Mouse (Mus musculus) yolk sac, embryonic 10.5 days (tissue): ENCODE measurements around the gene Fbxw26.
"Not testable (repeated sequence)": the region's sequence is repeated elsewhere in the genome, so short reads cannot be mapped to it uniquely, and the experiment has no call there.

Source experiments
- DNase-seq: peaks from one replicate; pipeline ENCODE4 v3.0.0-alpha.2; 2017; ENCODE audit warnings: low spot score

Gene Fbxw26

GRCm38 (mm10) chr9:109745989-109746388 is at the start of gene Fbxw26:
Gene Fbxw26, minus strand, starts transcription at chr9:109746089.
- not testable (repeated sequence) for DNase-seq

- DNase-seq, result no peak
These were observed 49.3 kb upstream of the Fbxw26 start for GRCm38 (mm10) chr9:109795221-109795620.

GRCm38 (mm10) chr9:109790570-109790969 is 44.7 kb upstream of the Fbxw26 start, which contains the start of gene Fbxw27:
Gene Fbxw27, minus strand, starts transcription at chr9:109790670.
- not testable (repeated sequence) for DNase-seq

GRCm38 (mm10) chr9:109766841-109767240 is 21.0 kb upstream of the Fbxw26 start:
- DNase-seq, result not testable (repeated sequence)

- DNase-seq, result not testable (repeated sequence)
These were observed 43.3 kb downstream of the Fbxw26 start, which contains the start of gene Fbxw18 for GRCm38 (mm10) chr9:109702600-109702999. Gene Fbxw18, minus strand, starts transcription at chr9:109702700.

GRCm38 (mm10) chr9:109685299-109685698 is 60.6 kb downstream of the Fbxw26 start:
- DNase-seq, result no peak
